Mouse (Mus musculus) testis, adult 2 months (tissue): ENCODE measurements around the gene Dffa.

Experiments used
- CTCF ChIP-seq: fragments of 200-500 bp; IDR thresholded peaks from 2 replicates; pipeline ENCODE4 v1.5.1; 2012; ENCODE audit warnings: low read depth, mild to moderate bottlenecking, inconsistent platforms, low read length, moderate library complexity; ENCODE audit not compliant: control insufficient read depth, insufficient read depth, insufficient replicate concordance
- POLR2A ChIP-seq: fragments of 200-500 bp; IDR thresholded peaks from 2 replicates; pipeline ENCODE4 v1.6.1; 2012; ENCODE audit warnings: low read depth, mild to moderate bottlenecking, inconsistent platforms, low read length, moderate library complexity; ENCODE audit not compliant: control insufficient read depth

DNA sequence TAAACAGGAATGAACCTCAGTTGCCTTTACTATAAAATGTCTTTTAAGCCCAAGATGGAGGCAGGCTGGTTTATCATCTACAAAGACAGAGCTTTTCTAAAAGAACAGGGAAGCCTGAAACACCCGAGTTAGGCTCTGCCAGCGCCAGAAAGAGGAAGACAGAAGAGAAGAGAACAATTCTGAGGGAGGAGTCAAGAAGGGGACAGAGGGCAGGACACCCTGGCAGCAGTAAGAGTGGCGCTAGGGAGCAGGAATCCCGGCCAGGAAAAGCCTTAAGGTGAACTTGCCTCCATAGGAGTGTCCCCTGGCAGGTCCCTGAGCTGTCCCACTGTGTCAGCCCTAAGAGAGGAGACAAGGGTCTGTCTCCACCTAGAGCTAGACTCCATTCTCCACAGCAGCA, 39.6 kb downstream of the Dffa start:
- TF ChIP-seq CTCF (no peak), POLR2A (no peak)
